Mouse (Mus musculus) cortical plate, adult 2 months (tissue): Measurements from ENCODE around the gene Aldh1a3.

Source experiments
- CTCF ChIP-seq: fragments of 200-500 bp; IDR thresholded peaks from 2 replicates; pipeline ENCODE4 v1.5.1; 2011; ENCODE audit warnings: mild to moderate bottlenecking, control low read depth, low read length; ENCODE audit not compliant: insufficient read depth; ENCODE audit errors: extremely low read depth
- POLR2A ChIP-seq: fragments of 200-500 bp; IDR thresholded peaks from 2 replicates; pipeline ENCODE4 v1.6.1; 2011; ENCODE audit warnings: mild to moderate bottlenecking, low read length, control low read depth; ENCODE audit not compliant: insufficient read depth; ENCODE audit errors: extremely low read depth

GRCm38 (mm10) chr7:66370970-66371369 lies 56.3 kb downstream of the Aldh1a3 start:
- no peak for TF ChIP-seq CTCF
- no peak for TF ChIP-seq POLR2A
